Mouse (Mus musculus) retina, embryonic 14.5 days (tissue): ENCODE data around the gene Rasd2.

ENCODE experiments used
- DNase-seq: peaks from one replicate; pipeline ENCODE4 v3.0.0-alpha.2; 2015; ENCODE audit warnings: low spot score

Gene Rasd2

DNA sequence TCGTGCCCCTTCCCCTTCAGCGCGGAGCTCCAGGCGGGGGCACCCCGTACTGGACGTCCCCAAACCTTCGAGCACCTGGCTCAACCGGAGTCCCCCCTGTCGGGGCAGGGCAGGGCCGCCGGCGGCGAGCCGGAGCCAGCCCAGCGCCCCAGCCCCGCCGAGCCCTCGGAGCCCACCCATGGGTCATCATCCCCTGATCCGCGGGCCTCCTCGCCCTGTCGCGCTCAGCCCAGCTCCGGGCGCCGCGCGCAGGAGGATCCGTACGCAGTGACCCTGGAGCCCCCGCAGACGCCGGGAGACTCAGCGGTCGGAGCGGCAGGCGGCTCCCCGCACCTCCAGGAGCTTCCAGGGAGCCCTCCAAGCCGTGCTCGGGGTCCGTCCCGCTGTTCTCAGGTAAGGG, at the start of gene Rasd2:
Rasd2 (plus strand) TSS at position 259 of the 400 bp plus-strand sequence.
- DNase-seq: no peak

DNA sequence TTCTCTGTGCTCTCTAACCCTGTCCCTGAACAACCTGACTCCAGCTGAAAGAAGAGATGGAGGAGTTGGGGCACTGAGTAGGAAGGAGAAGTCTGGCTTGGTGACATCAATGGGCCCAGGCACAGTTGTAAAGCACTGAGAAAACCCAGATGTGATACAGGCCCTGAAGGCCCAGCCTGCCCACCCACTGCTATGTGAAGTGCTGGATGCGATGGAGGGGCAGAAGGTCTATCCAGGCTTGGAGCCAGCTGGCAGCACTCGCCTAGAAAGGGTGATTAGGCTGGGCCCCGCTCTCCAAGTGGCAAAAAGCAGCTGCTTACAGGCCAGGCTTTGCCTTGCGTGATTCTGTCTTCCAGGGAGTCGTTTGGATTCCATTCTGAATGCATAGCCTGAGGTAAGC, 44.4 kb upstream of the Rasd2 start:
- no peak for DNase-seq

- no peak for DNase-seq
Measured at GRCm38 (mm10) chr8:75172009-75172685, 41.6 kb upstream of the Rasd2 start.

GRCm38 (mm10) chr8:75193022-75193421, 20.7 kb upstream of the Rasd2 start:
- no peak for DNase-seq

- no peak for DNase-seq
Measured at GRCm38 (mm10) chr8:75194473-75195071, 19.2 kb upstream of the Rasd2 start.

DNA sequence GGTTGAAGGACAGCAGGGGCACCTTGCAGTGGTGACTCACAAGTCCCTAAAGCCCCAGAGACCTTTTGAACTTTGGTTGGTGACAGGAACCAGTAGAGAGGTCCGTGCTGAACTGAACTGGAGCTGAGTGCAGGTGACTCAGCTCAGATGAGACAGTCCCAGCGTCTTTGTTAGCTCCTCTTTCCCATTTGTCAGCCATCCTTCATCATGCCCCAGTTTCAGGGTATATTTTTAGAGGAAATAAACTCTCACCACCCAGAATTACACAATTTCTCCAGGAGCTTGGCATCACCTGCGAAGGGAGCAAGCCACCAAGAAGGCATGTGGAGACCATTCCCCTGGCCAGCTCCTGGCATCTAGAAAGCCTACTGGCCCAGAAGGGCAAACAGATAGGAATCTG, 16.6 kb upstream of the Rasd2 start:
- no peak for DNase-seq

- no peak for DNase-seq
Measured at GRCm38 (mm10) chr8:75197862-75198261, 15.9 kb upstream of the Rasd2 start.

DNA sequence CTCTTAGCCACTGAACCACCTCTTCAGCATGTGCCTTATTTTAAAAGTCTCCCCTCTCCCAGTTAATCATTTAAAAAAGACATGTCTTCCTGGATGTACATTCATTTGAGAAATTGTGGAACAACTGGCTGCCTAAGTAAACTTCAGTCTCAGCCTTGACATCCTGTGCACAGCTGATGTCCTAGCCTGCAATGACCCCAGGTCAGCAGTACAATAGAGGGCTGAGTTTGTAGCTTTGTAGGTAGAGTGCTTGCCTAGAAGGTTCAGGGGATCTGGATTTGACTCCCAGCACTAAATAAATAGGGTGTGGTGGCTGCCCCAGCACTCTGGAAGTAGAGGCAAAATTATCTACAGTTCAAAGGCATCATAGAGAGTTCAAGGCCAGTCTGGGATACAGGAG, 15.4 kb upstream of the Rasd2 start:
- no peak for DNase-seq

GRCm38 (mm10) chr8:75198988-75199765, 14.6 kb upstream of the Rasd2 start:
- DNase-seq: no peak

DNA sequence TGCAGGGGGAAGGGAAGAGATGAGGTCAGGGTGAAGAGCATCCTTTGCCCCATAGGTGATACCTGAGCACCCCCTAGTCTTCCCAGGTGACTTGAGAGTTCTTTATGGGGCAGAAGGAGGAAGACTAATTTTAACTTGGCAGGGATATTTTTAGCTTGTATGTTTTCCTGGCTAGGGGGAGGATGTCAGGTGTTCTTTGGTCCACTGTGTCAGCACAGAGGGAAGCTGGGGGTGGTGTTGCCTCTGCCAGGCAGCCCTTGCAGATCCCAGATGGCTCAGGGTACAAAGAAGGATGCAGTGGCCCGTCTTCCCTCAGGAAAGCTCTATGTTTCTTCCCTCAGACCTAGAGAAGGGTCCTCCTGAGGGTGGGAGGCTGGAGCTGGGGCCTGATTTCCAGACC, 13.8 kb upstream of the Rasd2 start:
- DNase-seq: no peak

- DNase-seq: no peak
Measured at GRCm38 (mm10) chr8:75202041-75202656, 11.6 kb upstream of the Rasd2 start.

DNA sequence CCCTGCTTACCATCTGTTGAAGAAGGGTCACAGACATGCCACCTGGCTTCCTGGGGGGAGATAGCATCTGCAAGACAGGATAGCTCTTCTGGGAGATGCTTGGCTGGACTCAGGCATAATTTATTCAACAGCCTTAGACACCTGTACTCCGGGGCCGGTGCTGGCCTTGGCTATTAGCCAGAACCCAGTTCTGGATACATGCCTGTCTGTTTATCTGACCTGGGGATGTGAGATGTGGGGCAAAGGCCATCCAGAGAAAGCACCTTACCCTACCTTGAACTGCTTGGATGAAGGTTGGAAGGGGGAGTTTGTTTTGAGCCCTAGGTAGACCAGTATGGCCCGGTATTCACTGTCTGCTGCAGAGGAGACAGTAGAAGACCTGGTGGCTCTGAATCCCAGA, 10.8 kb upstream of the Rasd2 start:
- DNase-seq: no peak

GRCm38 (mm10) chr8:75203420-75203819, 10.3 kb upstream of the Rasd2 start:
- no peak for DNase-seq

- DNase-seq: no peak
Measured at GRCm38 (mm10) chr8:75204190-75204868, 9.4 kb upstream of the Rasd2 start.

- no peak for DNase-seq
Measured at GRCm38 (mm10) chr8:75211461-75211860, 2.3 kb upstream of the Rasd2 start.

DNA sequence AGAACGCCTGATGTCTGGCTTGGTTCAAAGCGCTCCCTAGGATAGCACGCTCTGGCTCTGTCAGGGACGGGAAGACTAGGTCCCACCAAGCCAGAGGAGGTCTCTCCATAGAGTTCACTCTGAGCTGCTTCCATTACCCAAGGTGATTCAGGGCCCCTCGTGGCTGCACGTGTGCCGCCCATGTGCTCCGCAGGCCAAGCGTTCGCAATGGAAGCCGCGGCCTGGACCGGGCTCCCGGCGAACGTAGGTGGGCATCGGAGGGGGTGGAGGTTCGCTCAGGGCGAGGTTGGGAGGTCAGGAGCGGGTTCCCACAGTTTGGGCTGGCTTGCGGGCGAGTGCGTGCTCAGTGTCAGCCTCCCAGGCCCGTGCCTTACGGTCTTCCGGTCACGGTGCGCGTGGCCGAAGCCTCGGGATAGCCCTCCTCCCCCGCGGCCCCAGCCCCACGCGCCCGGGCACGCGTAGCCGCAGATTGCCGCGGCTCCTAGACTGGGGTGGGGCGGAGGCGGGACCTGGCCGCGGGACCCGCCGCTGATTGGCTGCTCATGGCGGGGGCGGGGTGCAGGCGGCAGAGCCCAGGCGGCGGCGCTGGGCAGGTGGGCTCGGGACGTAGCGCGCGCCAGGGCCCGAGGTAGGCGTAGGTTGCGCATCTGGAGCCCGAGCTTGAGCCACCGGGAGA, 975 bp upstream of the Rasd2 start:
- DNase-seq: peak; percentile 81

DNA sequence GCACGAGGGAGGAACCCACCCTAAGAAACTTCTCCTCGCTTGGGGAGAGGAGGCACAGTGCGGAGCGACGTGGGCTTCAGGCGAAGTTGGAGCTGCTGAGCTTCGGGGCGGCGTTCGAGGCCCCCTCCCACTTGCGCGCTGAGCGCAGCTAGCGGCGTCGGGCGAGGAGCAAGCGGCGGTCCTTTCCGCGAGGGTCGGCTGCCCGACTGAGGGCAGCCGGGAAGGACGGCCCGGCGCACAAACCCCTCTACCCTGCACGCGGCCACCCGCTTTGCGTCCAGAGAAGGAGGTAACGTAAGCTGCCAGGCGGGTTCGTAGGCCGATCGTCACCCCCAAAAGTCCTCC, 465 bp upstream of the Rasd2 start:
- no peak for DNase-seq

DNA sequence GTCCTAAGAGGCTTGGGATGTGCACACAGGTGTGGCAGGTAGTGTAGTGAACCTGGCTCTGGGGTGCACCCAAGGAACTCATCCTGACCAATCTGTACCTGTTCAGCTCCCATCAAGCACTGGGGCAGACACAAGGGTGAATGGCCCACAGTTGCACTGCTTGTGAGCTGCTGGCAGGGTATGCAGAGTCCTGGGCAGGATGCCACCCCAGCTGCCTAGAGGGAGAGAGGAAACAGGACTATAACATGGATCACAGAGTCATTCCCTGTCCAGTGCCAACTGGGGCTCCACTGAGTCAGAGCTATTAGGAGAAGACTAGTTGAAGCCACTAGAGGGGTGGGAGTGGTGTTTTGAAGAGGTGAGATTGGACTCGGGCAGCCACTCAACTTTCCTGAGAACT, 1.3 kb downstream of the Rasd2 start:
- DNase-seq: no peak

DNA sequence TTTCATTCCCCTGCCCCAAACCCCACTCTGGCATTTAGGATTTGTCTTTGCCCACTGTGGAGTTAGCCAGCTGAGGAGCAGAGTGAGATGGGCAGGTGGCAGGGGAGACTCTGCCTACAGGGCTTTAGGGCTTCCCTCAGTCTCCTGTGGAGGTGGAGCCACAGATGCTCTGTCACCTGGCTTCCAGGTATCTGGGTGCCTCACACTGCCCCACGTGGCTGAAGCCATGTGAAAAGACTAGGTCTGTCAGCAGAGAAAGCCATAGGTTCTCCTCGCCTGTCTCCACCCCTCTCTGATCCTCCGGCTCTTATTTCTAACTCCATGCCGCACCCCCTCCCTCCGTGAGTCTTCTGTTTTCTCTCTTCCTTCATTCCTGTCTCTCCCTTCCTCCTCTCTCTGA, 2.2 kb downstream of the Rasd2 start:
- DNase-seq: no peak

DNA sequence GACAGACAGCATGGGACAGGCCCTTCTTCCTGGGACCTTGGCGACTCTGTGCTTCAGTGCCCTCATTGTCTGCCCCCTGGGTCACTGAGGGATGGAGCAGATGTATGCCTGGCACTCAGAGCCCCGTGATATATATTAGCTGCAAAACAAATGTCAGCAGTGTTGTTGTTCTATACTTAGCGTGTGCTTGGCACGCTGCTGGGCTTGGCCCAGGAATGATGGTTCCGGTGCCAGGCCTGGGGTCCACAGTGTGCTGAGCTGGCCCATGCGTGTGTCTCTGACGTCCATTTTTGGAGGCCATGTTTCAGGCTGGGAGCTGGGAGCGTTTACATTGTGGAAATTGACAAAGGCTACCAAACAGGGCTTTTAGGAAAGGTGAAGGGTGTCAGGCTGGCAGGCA, 3.1 kb downstream of the Rasd2 start:
- DNase-seq: no peak

DNA sequence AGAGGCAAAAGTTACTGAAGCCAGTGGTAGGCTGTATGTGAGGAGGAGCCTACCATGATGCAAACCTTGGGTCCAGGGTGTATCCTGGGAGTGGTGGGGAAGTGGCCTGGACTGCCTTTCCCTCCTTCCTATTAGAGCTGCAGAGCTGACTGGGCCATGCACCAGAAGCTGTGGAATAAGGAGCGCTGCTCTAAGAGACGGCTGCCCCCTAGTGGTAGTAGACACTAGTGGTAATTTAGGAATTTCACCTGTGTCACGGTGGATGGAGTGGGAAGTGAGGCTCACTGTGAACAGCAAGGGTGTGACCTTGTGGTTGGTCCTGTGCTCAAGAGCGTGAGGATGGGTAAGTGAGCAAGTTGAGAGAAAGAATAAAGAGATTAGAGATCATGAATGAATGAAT, 4.2 kb downstream of the Rasd2 start:
- DNase-seq: peak; percentile 85
